Mouse (Mus musculus) ovary, postnatal 10 days (tissue): Measurements from ENCODE around the gene Drg2.

Experiments
- DNase-seq: peaks from one replicate; pipeline ENCODE4 v3.0.0; 2022; ENCODE audit warnings: low spot score

Drg2 gene

DNA sequence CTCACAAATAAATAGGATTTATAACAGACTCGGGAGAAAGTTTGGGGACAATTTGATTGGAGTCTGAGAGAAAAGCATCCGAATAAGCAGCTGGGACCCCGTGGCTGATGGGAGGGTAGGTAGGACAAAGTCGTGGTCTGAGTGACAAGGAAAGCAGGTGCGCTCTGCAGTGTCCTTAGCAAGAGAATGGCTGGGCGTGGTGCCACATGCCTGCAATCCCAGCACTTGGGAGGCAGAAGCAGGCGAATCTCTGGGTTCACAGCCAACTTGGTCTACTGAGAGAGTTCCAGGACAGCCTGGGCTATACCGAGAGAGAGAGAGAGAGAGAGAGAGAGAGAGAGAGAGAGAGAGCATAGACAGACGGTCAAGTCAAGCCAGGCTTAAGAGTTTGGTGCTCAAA is 16.4 kb downstream of the Drg2 start:
- DNase-seq = no peak

DNA sequence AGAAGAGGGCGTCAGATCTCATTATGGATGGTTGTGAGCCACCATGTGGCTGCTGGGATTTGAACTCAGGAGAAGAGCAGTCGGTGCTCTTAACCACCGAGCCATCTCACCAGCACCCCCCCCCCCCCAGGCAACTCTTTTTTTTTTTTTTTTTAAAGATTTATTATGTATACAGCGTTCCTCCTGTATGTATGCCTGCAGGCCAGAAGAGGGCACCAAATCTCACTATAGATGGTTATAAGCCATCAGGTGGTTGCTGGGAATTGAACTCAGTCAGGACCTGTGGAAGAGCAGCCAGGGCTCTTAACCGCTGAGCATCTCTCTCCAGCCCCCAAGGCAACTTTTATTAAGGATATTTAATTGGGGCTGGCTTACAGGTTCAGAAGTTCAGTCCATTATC is 20.1 kb downstream of the Drg2 start:
- DNase-seq = no peak

DNA sequence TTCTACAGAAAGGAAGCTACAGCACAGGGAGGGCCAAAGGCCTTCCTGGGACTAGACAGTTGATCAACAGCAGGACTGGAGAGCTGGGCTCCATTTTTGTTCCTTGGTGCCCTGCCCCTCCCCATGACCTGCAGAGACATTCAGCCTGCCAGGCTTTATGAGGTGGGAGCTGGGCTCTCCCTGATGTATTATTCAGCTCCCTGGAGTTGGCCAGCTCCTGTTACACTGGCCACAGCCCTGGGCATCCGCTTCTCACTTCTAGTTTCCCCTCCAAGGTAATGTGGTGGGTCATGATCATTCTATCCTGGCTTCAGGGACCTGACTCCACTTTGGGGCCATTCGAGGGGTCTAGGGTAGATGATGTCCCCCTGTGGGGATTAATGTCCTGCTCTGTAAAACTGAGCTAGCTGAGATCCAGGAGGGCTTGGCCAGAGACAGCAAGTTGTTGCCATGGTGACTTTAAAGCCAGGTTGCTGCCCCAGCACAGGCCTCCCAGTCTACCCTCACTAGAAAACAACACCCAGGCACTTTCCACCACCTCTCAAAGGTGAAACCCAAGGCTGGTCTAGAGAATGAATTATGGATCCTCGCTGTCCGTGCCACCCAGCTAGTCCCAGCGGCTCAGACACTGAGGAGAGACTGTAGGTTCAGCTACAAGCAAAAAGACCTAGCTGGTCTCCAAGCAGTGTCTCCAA is 21.4 kb downstream of the Drg2 start:
- DNase-seq = no peak

DNA sequence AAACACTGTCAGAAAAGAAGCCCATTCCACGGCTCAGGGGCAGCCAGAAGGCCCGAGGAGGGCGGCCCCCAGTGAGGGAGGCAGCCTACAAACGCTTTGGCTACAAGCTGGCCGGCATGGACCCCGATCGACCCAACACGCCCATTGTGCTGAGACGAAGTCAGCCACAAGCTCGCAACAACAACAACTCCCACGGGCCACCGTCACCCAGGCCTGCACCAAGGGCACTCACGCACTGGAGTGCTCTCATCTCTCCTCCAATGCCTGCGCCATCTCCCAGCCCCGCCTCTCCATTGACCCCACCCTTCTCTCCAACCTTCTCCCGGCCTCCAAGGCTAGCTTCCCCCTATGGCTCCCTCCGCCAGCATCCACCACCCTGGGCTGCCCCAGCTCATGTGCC is 23.7 kb downstream of the Drg2 start:
- no peak for DNase-seq

DNA sequence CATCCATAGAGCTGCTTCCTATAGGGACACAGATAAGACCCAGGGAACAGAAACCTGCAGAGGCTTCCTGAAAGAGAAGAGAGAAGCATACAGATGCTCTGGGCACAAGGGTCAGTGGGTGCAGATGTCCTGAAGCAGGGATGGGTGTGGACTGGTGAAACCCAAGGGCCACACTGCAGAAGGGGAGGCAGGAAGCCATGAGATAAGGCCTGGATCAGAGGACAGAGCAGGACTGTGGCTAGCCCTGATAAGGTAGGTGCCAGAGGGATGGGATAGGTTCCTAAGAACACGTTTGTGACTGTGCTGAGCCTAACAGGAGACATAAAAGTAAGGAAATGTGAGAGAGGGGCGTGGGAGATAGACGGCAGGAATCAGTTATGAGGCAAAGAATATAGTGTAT is 31.9 kb downstream of the Drg2 start:
- no peak for DNase-seq

DNA sequence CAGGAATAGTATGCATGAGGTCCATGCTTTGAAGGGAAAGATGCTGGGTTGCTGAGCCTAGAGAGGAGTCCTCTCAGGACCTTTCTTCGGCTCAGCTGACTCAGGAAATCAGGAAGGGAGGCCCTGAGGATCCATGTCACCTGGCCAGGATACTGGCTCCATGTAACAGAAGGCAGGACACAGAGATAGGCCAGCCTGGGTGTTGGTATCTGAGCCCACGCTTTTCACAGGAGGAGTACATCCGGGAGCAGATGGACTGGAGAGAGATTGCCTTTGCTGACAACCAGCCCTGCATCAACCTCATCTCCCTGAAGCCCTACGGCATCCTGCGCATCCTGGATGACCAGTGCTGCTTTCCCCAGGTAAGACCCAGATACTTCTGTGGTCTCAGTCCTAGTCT is 38.3 kb downstream of the Drg2 start:
- DNase-seq = no peak

DNA sequence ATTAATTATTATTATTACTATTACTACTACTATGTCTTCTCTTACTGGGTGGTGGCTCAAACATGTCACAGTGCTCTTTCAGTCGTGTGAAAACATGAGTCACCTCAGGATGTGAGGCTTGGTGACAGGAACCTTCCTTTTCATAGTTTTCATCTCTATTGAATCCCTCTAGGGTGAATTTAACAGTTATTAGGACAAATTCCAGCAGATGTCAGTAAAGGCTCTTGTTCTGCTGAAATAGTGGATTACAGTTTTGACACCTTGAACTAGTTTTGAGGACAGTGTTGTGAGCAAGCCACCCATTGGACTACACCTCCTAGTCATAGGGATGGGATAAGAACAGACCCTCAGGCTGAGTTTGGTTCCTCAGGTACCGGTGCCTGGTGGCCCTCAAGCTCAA is 41.3 kb downstream of the Drg2 start:
- DNase-seq = no peak

DNA sequence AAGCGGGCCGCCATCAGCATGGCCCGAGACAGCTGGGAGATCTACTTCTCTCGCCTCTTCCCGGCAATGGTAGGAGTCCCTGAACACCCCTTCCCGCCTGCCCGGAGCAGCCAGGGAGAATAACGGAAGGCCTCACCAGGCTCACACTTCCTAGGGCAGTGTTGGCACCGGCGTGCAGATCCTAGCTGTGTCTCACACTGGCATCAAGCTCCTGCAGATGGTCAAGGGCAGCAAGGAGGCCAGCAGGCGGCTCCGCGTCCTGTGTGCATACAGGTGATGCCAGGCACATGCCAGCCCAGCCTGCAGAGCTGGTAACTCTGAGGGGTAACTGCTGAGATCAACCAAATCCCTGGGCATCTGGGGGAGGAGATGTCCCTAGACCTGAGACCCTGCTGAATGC is 52.9 kb downstream of the Drg2 start:
- DNase-seq = no peak

DNA sequence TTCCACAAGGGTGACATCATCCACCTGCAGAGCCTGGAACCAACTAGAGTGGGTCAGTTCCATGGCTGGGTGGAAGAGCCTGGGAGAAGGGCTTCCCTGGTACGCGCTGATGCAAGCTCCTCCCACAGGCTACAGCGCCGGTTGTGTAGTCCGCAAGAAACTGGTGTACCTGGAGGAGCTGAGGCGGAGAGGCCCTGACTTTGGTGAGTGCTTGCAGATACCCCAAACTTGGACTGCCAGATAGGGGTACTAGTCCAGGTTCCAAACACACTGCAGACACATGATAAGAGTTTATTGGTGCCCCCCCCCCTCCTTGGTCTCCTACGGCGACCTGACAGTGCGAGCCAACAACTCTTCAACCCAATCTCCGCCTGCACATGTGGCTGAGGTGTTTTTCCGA is 54.6 kb downstream of the Drg2 start:
- no peak for DNase-seq

DNA sequence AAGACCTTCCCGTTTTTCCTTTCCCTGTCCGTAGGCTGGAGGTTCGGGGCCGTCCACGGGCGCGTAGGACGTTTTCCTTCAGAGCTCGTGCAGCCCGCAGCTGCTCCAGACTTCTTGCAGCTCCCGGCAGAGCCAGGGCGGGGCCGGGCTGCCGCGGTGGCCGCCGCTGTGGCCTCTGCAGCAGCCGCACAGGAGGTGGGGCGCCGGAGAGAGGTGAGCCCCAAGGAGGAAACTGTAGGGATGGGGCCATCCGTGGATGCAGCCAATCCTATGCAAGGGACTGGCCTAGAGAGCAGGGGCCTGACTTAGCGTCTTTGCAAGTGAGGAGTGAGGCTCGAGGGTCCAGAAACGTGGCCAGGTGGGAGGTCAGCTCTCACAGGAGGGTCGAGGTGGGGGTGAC is 55.1 kb downstream of the Drg2 start:
- DNase-seq = no peak

DNA sequence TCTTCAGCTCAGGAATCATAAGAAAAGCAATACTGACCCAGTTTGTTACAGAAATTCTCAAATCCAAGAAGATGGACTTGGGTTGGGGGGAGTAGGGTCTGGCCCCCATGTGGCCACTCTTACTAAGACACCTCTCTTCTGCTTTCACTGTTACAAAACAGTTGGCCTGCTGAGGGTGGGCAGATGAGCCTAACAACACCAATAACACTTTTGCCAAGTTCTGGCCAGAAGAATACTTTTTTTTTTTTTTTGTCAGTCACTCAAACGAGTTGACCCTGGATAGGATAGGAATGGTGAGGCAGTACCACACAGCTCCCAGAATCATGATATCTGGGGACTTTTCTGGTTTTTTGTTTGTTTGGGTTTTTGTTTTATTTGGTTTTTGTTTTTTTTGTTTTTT is 57.5 kb downstream of the Drg2 start:
- DNase-seq = no peak

DNA sequence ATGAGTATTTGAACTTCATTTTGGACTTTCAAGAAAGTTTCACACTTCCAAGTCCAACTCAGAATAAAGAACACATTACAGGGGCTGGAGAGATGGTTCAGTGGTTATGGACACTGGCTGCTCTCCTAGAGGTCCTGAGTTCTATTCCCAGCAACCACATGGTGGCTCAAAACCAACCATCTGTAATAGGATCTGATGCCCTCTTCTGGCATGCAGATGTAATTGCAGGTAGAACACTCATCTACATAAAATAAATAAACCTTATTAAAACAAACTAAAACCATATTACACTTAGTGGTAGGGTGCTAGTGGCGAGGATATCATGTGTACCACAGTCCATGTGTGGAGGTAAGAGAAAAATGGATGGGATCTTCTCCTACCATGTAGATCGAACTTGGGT is 58.1 kb downstream of the Drg2 start:
- DNase-seq = no peak

DNA sequence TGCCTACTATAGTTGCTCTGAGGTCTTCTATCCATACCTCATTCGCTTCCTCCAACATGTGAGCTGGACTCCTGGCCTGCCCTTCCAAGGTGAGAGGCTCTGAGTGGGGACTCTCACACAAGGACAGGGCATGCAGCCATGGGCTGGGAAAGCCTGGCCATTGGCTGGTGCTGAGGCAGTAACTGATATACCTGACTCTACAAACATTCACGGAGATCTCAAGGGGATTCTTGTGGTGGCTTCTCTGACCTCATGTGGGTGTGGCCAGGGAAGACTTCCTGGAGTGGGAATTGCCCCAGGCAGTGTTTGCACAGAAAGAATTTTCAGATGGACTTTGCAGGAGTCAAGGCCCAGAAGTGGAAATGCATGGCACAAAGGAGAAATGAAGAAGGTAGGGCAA is 60.5 kb downstream of the Drg2 start:
- DNase-seq = no peak

DNA sequence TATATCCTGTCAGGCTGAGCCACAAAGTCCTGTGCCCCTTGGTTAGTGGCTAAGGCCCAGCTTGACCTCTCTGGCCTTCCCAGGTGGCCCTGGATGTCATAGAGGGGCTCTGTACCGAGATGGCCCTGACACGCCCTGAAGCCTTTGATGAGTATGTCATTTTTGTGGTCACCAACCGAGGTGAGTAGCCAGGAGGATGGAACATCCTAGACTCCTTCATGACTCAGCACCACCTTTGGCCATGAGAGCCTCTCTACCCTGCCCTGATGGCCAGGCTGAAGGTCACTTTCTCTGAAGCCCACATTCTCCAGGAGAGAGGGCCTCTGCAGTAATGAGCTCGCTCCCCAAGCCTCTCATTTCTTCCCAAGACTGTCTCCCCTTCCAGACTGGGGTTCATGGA is 63.9 kb downstream of the Drg2 start:
- DNase-seq = no peak
